Comparison of ENCODE assay signal across 12 mouse cellular contexts in genomic region chr7:101267457-101268259, GRCm38 (mm10). TPM values are rescaled to one million over a fixed set of nuclear protein-coding genes. Genes with fewer than 3 reads are reported as not detected.
A peak's percentile ranks its signal among the peaks of the same experiment; 100 is the strongest.
DNase-seq lines count a peak whose midpoint lies in the region; ATAC-seq and TF ChIP-seq lines count a peak whose summit lies in the region.
"Had no signal": no experiment of that assay in that cellular context is flagged by ENCODE, and none has a peak within 500 bp of the region (broad histone marks: within the 10 kb centered on the region; RNA-seq: fewer than 3 reads in every experiment).

No protein-coding gene starts in this region.

- TF ChIP-seq CTCF in lung, postnatal 0 days (IDR thresholded peaks at IDR 0.05): no peak

- TF ChIP-seq EP300 in lung, postnatal 0 days (IDR thresholded peaks at IDR 0.05): peak; percentile 55

- 66% methylated on average over 3 of the region's 3 CpGs for WGBS in kidney, embryonic 16.5 days
- WGBS in lung, postnatal 0 days: 28% methylated on average over 3 of the region's 3 CpGs
- WGBS in heart, embryonic 13.5 days: 30% methylated on average over 3 of the region's 3 CpGs
- 46% methylated on average over 3 of the region's 3 CpGs for WGBS in stomach, embryonic 15.5 days

- H3K27ac ChIP-seq in kidney, embryonic 16.5 days (ENCODE audit: low read length): peak overlapping the region; percentile 50; the same call in 1 of the 2 replicates
- peak overlapping the region; percentile 8 for H3K27ac ChIP-seq in lung, postnatal 0 days (ENCODE audit: low read length)
- peak overlapping the region; percentile 87 for H3K27ac ChIP-seq in heart, embryonic 13.5 days (replicated peaks)
- H3K27ac ChIP-seq in stomach, embryonic 15.5 days: peak overlapping the region; percentile 36
- H3K27ac ChIP-seq: forebrain, embryonic 12.5 days; kidney, embryonic 15.5 days had no signal

- no peak for ATAC-seq in kidney, embryonic 16.5 days (ENCODE audit: low FRiP score, low TSS enrichment)
- peak; percentile 43; the same call in 1 of the 2 replicates for ATAC-seq in lung, postnatal 0 days
- no peak for ATAC-seq in heart, embryonic 13.5 days (ENCODE audit: extremely low read depth, insufficient number of reproducible peaks, low FRiP score, low TSS enrichment)
- no peak for ATAC-seq in stomach, embryonic 15.5 days (ENCODE audit: insufficient read depth, low FRiP score, low read depth)
- ATAC-seq: midbrain, embryonic 16.5 days had no signal

- DNase-seq in kidney, postnatal 14 days: no peak
- DNase-seq in lung, postnatal 0 days (ENCODE audit: low spot score): peak; percentile 30
- no peak for DNase-seq in lung, adult 18-20 months
- no peak for DNase-seq in MN1 (ENCODE audit: low spot score)
- no peak for DNase-seq in adrenal gland, postnatal 10 days
- DNase-seq: liver had no signal

- no peak overlapping the region for H3K4me2 ChIP-seq in kidney, embryonic 16.5 days (replicated peaks; ENCODE audit: low read depth, low read length)
- H3K4me2 ChIP-seq in lung, postnatal 0 days (replicated peaks; ENCODE audit: low read depth, low read length): no peak overlapping the region
- peak overlapping the region; percentile 31; the same call in 1 of the 2 replicates for H3K4me2 ChIP-seq in heart, embryonic 13.5 days
- H3K4me2 ChIP-seq in stomach, embryonic 15.5 days: no peak overlapping the region
- H3K4me2 ChIP-seq: forebrain, embryonic 12.5 days; kidney, embryonic 15.5 days had no signal

- H3K4me3 ChIP-seq in kidney, embryonic 16.5 days (ENCODE audit: low read length): no peak overlapping the region
- no peak overlapping the region for H3K4me3 ChIP-seq in lung, postnatal 0 days (ENCODE audit: low read depth, low read length)
- H3K4me3 ChIP-seq in heart, embryonic 13.5 days: no peak overlapping the region
- H3K4me3 ChIP-seq in stomach, embryonic 15.5 days (replicated peaks): no peak overlapping the region
- H3K4me3 ChIP-seq: forebrain, embryonic 12.5 days; kidney, embryonic 15.5 days had no signal

- H3K36me3 ChIP-seq in kidney, embryonic 16.5 days (ENCODE audit: insufficient read depth, low read length): peaks cover 13% of the 10 kb centered on the region; the same call in 1 of the 2 replicates
- no peaks in the 10 kb centered on the region; the same call in 1 of the 2 replicates for H3K36me3 ChIP-seq in lung, postnatal 0 days (ENCODE audit: insufficient read depth, low read length)
- peaks cover 23% of the 10 kb centered on the region for H3K36me3 ChIP-seq in heart, embryonic 13.5 days
- H3K36me3 ChIP-seq in stomach, embryonic 15.5 days: no peaks in the 10 kb centered on the region

- H3K27me3 ChIP-seq in kidney, embryonic 16.5 days (ENCODE audit: insufficient read depth, low read length): no peaks in the 10 kb centered on the region
- H3K27me3 ChIP-seq in lung, postnatal 0 days (replicated peaks; ENCODE audit: insufficient read depth, low read length): no peaks in the 10 kb centered on the region
- H3K27me3 ChIP-seq in heart, embryonic 13.5 days (replicated peaks): no peaks in the 10 kb centered on the region
- no peaks in the 10 kb centered on the region for H3K27me3 ChIP-seq in stomach, embryonic 15.5 days (replicated peaks)
- H3K27me3 ChIP-seq: forebrain, embryonic 12.5 days; kidney, embryonic 15.5 days had no signal

- no peaks in the 10 kb centered on the region for H3K9me3 ChIP-seq in kidney, embryonic 16.5 days (ENCODE audit: low read length)
- H3K9me3 ChIP-seq in lung, postnatal 0 days (ENCODE audit: low read length): no peaks in the 10 kb centered on the region
- no peaks in the 10 kb centered on the region for H3K9me3 ChIP-seq in heart, embryonic 13.5 days
- no peaks in the 10 kb centered on the region for H3K9me3 ChIP-seq in stomach, embryonic 15.5 days
- H3K9me3 ChIP-seq: forebrain, embryonic 12.5 days; kidney, embryonic 15.5 days had no signal

- no peak overlapping the region for H3K9ac ChIP-seq in kidney, embryonic 16.5 days (replicated peaks; ENCODE audit: low read length)
- H3K9ac ChIP-seq in lung, postnatal 0 days (replicated peaks; ENCODE audit: low read depth): no peak overlapping the region
- H3K9ac ChIP-seq in heart, embryonic 13.5 days: no peak overlapping the region
- no peak overlapping the region for H3K9ac ChIP-seq in stomach, embryonic 15.5 days
- H3K9ac ChIP-seq: forebrain, embryonic 12.5 days; kidney, embryonic 15.5 days had no signal

- no peaks in the 10 kb centered on the region for H3K4me1 ChIP-seq in kidney, embryonic 16.5 days (ENCODE audit: insufficient read depth, low read length)
- no peaks in the 10 kb centered on the region for H3K4me1 ChIP-seq in lung, postnatal 0 days (ENCODE audit: insufficient read depth, low read depth, low read length)
- H3K4me1 ChIP-seq in heart, embryonic 13.5 days: peaks cover 20% of the 10 kb centered on the region
- no peaks in the 10 kb centered on the region for H3K4me1 ChIP-seq in stomach, embryonic 15.5 days
- H3K4me1 ChIP-seq: forebrain, embryonic 12.5 days; kidney, embryonic 15.5 days had no signal

RNA-seq across cellular contexts. Expression of gene Atg16l2, which starts 34.4 kb away (rescaled TPM):
- 23.7 TPM in 2 replicates for polyA plus RNA-seq in kidney, embryonic 16.5 days (2015; fragmentation: Nextera tagmentation; extraction: Ambion mirVana)
- 12.9 and 17.1 TPM in 2 replicates for polyA plus RNA-seq in lung, postnatal 0 days (2015; fragmentation: Nextera tagmentation; extraction: Ambion mirVana)
- polyA plus RNA-seq in heart, embryonic 13.5 days (2015; fragmentation: Nextera tagmentation; extraction: Ambion mirVana): 23.0 and 28.0 TPM in 2 replicates
- polyA plus RNA-seq in stomach, embryonic 15.5 days (2015; fragmentation: Nextera tagmentation; extraction: Ambion mirVana): 15.4 and 16.2 TPM in 2 replicates
- total RNA-seq in adrenal gland, postnatal 10 days (2021): 10 to 100 TPM; 14.6 to 18.5 TPM

RNA-seq across cellular contexts. Expression of gene Stard10, which starts 49.2 kb away (rescaled TPM):
- 57.7 and 66.8 TPM in 2 replicates for polyA plus RNA-seq in kidney, embryonic 16.5 days (2015; fragmentation: Nextera tagmentation; extraction: Ambion mirVana)
- 40.3 and 46.3 TPM in 2 replicates for polyA plus RNA-seq in lung, postnatal 0 days (2015; fragmentation: Nextera tagmentation; extraction: Ambion mirVana)
- 32.9 and 35.4 TPM in 2 replicates for polyA plus RNA-seq in heart, embryonic 13.5 days (2015; fragmentation: Nextera tagmentation; extraction: Ambion mirVana)
- 112 and 127 TPM in 2 replicates for polyA plus RNA-seq in stomach, embryonic 15.5 days (2015; fragmentation: Nextera tagmentation; extraction: Ambion mirVana)
- 100 to 1,000 TPM in 1 of 2 experiments, 10 to 100 TPM in 1; 53.2 to 109 TPM for total RNA-seq in adrenal gland, postnatal 10 days (2021)

Comparison
In these comparisons a context has a peak if more than half of its experiments do, and no peak if none do; other contexts are left out.
1. H3K27ac ChIP-seq: peak in every context shown above with its lines; median percentile 87 in heart, embryonic 13.5 days; 50 in kidney, embryonic 16.5 days; 36 in stomach, embryonic 15.5 days; 8 in lung, postnatal 0 days.